Mouse (Mus musculus) natural killer cell, adult 2 months (primary cell): ENCODE measurements at regions not wholly inside any gene's neighbourhood (a gene's known extent, or its start where the extent isn't known, plus 50 kb on each side); places are given as distances from the start of the nearest gene placed in this dataset.

Source experiments
- DNase-seq, 2 experiments: peaks; one replicate each; pipeline ENCODE4 v3.0.0; 2022; ENCODE audit warnings: low spot score in 2 of 2

DNA sequence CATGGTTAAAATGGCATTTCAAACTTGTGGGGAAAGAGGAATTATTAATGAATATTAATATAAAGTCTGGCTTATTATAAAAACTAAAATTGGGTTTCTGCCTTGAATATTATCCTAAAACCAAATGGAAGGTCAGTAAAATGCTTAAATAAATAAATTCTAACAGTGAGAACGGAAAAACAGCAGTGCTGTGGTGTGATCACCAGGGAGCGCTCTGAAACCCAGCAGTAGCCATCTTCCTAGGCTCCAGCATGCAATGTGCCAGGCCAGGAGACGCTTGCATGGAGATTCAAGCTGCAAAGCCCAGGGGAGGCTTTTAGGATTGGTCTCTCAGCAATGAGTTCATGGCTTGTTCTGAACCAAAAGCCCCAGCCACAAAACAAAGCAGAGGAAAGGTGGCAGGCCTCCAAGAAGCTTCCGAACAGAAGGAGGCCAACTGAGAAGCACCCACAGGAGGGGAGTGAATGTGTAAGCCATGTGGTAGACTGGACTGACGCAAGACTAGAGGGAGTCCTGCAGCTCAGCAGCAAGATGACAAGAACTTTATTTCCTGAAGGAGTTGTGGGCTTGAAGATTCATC is 52.3 kb upstream of the Bace2 start:
- no peak for DNase-seq
